In genomic region chr9:40241223-40241801, GRCm38 (mm10) we compare ENCODE assay signal across 9 mouse cellular contexts. TPM values are rescaled to one million over a fixed set of nuclear protein-coding genes. Genes with fewer than 3 reads are reported as not detected.
A peak's percentile ranks its signal among the peaks of the same experiment; 100 is the strongest.
DNase-seq lines count a peak whose midpoint lies in the region; ATAC-seq and TF ChIP-seq lines count a peak whose summit lies in the region.
"Had no signal": no experiment of that assay in that cellular context is flagged by ENCODE, and none has a peak within 500 bp of the region (broad histone marks: within the 10 kb centered on the region; RNA-seq: fewer than 3 reads in every experiment).

No protein-coding gene starts in this region.

- no peak for TF ChIP-seq POLR2A in testis, adult 2 months (IDR thresholded peaks at IDR 0.05; ENCODE audit: control insufficient read depth, low read depth, low read length)

- peak; percentile 59 for ATAC-seq in intestine, postnatal 0 days
- peak; percentile 67 for ATAC-seq in limb, embryonic 13.5 days (ENCODE audit: low FRiP score, low read depth)
- ATAC-seq in midbrain, embryonic 11.5 days (ENCODE audit: low FRiP score) = peak; percentile 90

- H3K36me3 ChIP-seq in intestine, postnatal 0 days (ENCODE audit: control insufficient read depth, insufficient read depth) = no peaks in the 10 kb centered on the region
- H3K36me3 ChIP-seq in limb, embryonic 13.5 days = no peaks in the 10 kb centered on the region
- H3K36me3 ChIP-seq in midbrain, embryonic 11.5 days (ENCODE audit: control insufficient read depth, insufficient read depth, low read length) = no peaks in the 10 kb centered on the region
- H3K36me3 ChIP-seq in testis, adult 2 months (ENCODE audit: control insufficient read depth, insufficient read depth, low read length) = no peaks in the 10 kb centered on the region

- H3K9me3 ChIP-seq in intestine, postnatal 0 days (ENCODE audit: control insufficient read depth) = no peaks in the 10 kb centered on the region
- H3K9me3 ChIP-seq in limb, embryonic 13.5 days = no peaks in the 10 kb centered on the region; the same call in 1 of the 2 replicates
- H3K9me3 ChIP-seq in midbrain, embryonic 11.5 days (ENCODE audit: control insufficient read depth, low read length) = no peaks in the 10 kb centered on the region

- peak overlapping the region; percentile 77 for H3K4me2 ChIP-seq in intestine, postnatal 0 days (replicated peaks; ENCODE audit: low read depth)
- peak overlapping the region; percentile 77 for H3K4me2 ChIP-seq in limb, embryonic 13.5 days (replicated peaks)
- peak overlapping the region; percentile 67 for H3K4me2 ChIP-seq in midbrain, embryonic 11.5 days

- H3K4me3 ChIP-seq in intestine, postnatal 0 days (ENCODE audit: low read depth, low read length) = peak overlapping the region; percentile 37
- H3K4me3 ChIP-seq in limb, embryonic 13.5 days = peak overlapping the region; percentile 47
- peak overlapping the region; percentile 30 for H3K4me3 ChIP-seq in midbrain, embryonic 11.5 days (ENCODE audit: low read depth, low read length)
- peak overlapping the region; percentile 14; the same call in 1 of the 2 replicates for H3K4me3 ChIP-seq in testis, adult 2 months (ENCODE audit: control insufficient read depth, low read depth, low read length)

- H3K27me3 ChIP-seq in intestine, postnatal 0 days (replicated peaks; ENCODE audit: control insufficient read depth, insufficient read depth, low read length) = no peaks in the 10 kb centered on the region
- H3K27me3 ChIP-seq in limb, embryonic 13.5 days = peaks cover 25% of the 10 kb centered on the region
- H3K27me3 ChIP-seq in midbrain, embryonic 11.5 days (ENCODE audit: control insufficient read depth, insufficient read depth, low read length) = no peaks in the 10 kb centered on the region
- no peaks in the 10 kb centered on the region for H3K27me3 ChIP-seq in testis, adult 2 months (ENCODE audit: control insufficient read depth, insufficient read depth, low read length)

- DNase-seq in kidney, adult 9 months = peak; percentile 11
- DNase-seq in kidney, adult 11 months = no peak
- peak; percentile 23 to 40 for DNase-seq in cerebellum, postnatal 4 days (ENCODE audit: low spot score in 2 of 2)
- DNase-seq in gastrocnemius, postnatal 10 days = peak; percentile 23
- DNase-seq in midbrain, embryonic 11.5 days (ENCODE audit: low spot score, missing footprints) = peak; percentile 96

- H3K4me1 ChIP-seq in intestine, postnatal 0 days (replicated peaks; ENCODE audit: control insufficient read depth, insufficient read depth, low read length) = no peaks in the 10 kb centered on the region
- peaks cover 17% of the 10 kb centered on the region for H3K4me1 ChIP-seq in limb, embryonic 13.5 days
- H3K4me1 ChIP-seq in midbrain, embryonic 11.5 days (ENCODE audit: control insufficient read depth, insufficient read depth, low read length) = peaks cover 9% of the 10 kb centered on the region
- H3K4me1 ChIP-seq in testis, adult 2 months (ENCODE audit: control insufficient read depth, insufficient read depth, low read length) = peaks cover 5% of the 10 kb centered on the region

- no peak overlapping the region for H3K27ac ChIP-seq in intestine, postnatal 0 days (ENCODE audit: low read depth, low read length)
- no peak overlapping the region for H3K27ac ChIP-seq in limb, embryonic 13.5 days
- H3K27ac ChIP-seq in midbrain, embryonic 11.5 days (ENCODE audit: low read depth, low read length) = peak overlapping the region; percentile 48; the same call in 1 of the 2 replicates
- no peak overlapping the region for H3K27ac ChIP-seq in testis, adult 2 months (ENCODE audit: control insufficient read depth, insufficient read depth, low read depth, low read length)

- 8% methylated on average over 15 of the region's 15 CpGs for WGBS in intestine, postnatal 0 days
- WGBS in limb, embryonic 13.5 days = 1% methylated on average over 15 of the region's 15 CpGs
- under 1% methylated on average over 15 of the region's 15 CpGs for WGBS in midbrain, embryonic 11.5 days

- TF ChIP-seq CTCF in intestine, postnatal 0 days (IDR thresholded peaks at IDR 0.05; ENCODE audit: low read depth) = no peak
- no peak for TF ChIP-seq CTCF in testis, adult 2 months (IDR thresholded peaks at IDR 0.05; ENCODE audit: control insufficient read depth, insufficient read depth, insufficient replicate concordance, low read depth, low read length)

- H3K9ac ChIP-seq in intestine, postnatal 0 days (ENCODE audit: low read depth, low read length) = no peak overlapping the region
- peak overlapping the region; percentile 53 for H3K9ac ChIP-seq in limb, embryonic 13.5 days
- H3K9ac ChIP-seq in midbrain, embryonic 11.5 days (ENCODE audit: low read length) = peak overlapping the region; percentile 52

RNA-seq across cellular contexts. Expression of gene Scn3b, which starts 27.7 kb away (rescaled TPM):
- total RNA-seq in gastrocnemius, postnatal 10 days (2021) = 1 to 10 TPM; 8.2 to 8.9 TPM
- 1.8 and 2.4 TPM in 2 replicates for polyA plus RNA-seq in intestine, postnatal 0 days (2015; fragmentation: Nextera tagmentation; extraction: Ambion mirVana)
- polyA plus RNA-seq in limb, embryonic 13.5 days (2015; fragmentation: Nextera tagmentation; extraction: Ambion mirVana) = 3.5 and 5.0 TPM in 2 replicates
- polyA plus RNA-seq in midbrain, embryonic 11.5 days (2014; fragmentation: Nextera tagmentation; extraction: Ambion mirVana) = 18.6 and 21.2 TPM in 2 replicates
- 0.15 and 0.20 TPM in 2 replicates for polyA plus RNA-seq in testis, adult 2 months (2012; rRNA removed)
- total RNA-seq: MEL had no signal

RNA-seq across cellular contexts. Expression of gene Zfp202, which starts 49.2 kb away (rescaled TPM):
- 1 to 10 TPM; 2.5 to 3.2 TPM for total RNA-seq in gastrocnemius, postnatal 10 days (2021)
- polyA plus RNA-seq in intestine, postnatal 0 days (2015; fragmentation: Nextera tagmentation; extraction: Ambion mirVana) = 1.1 TPM in 2 replicates
- 6.8 and 7.7 TPM in 2 replicates for polyA plus RNA-seq in limb, embryonic 13.5 days (2015; fragmentation: Nextera tagmentation; extraction: Ambion mirVana)
- polyA plus RNA-seq in midbrain, embryonic 11.5 days (2014; fragmentation: Nextera tagmentation; extraction: Ambion mirVana) = 6.8 and 7.3 TPM in 2 replicates
- polyA plus RNA-seq in testis, adult 2 months (2012; rRNA removed) = 3.4 and 3.9 TPM in 2 replicates
